Mouse (Mus musculus): Measurements from ENCODE around the gene Dsn1.

The Dsn1 gene

DNA sequence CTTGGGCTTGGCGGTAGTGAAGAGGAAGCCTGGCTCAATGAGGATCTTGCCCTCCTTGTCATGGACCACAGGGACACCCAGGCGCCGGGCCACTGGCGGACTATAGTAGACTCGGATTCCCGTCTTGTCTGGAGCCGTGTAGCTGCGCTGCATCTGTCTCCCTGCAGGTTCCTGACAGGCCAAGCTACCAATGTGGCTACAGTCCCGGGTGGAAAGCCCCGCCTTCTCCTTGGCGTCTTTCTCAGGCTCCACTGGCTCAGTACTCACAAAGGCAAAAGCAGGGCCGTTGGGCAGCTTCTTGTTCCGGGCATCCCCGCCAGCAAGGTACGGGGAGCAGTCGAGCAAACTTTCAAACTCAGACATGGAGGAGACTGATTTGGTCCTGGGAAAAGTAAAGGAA, 14.2 kb upstream of the Dsn1 start:
- no peak for DNase-seq (ENCODE audit: low spot score)

DNA sequence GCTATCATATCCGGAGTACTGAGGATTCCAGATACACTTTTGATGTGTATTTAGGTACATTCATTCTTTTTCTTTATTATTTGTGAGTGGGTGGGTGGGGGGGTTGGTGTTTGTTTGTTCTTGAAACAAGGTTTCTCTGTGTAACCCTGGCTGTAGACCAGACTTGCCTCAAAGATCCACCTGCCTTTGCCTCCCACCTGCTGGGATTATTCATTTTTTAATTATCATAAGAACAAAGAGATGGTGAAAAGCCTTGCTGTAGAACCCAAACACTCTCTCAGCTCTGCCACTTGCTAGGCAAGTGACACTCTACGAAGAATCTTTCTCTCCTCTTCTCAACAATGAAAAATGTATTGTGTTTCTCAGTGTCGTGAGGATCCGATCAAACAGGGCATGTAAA, 12.3 kb upstream of the Dsn1 start:
- DNase-seq (ENCODE audit: low spot score), result no peak

DNA sequence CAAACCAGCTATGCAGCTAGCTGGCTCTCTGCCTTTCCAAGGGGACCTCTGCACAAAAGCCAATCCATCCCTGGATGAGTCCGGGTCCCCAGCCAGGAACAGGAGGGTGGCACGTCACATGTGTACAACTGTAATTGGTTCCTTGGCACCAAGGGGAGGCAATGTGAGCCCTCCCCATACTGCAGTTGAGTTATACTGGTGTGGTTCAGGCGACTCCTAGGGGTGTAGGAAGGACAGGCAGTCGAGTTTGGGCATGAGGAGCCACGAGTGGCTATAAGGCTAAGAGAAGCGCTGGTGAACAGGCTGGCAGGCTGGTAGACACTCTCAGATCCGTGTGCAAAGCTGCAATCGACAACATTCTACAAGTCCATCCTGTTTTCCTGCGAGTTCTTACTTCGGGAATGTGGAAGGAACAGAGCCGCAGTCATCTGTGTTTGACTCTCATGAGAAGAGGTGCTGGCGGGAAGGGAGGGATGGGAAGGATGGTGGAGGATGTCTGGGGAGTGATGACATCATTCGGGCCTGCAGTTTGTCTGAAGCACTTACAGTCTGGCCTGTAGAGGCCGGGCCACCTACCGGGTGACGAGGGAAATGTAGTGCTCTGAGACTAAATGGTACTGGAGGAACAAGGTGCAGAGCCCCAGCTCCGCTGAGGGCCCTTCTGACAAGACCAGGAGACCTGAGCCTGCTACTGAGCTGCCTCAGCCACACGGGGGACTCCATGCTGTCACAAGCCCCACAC, 9.7 kb upstream of the Dsn1 start:
- DNase-seq (ENCODE audit: low spot score), result no peak

DNA sequence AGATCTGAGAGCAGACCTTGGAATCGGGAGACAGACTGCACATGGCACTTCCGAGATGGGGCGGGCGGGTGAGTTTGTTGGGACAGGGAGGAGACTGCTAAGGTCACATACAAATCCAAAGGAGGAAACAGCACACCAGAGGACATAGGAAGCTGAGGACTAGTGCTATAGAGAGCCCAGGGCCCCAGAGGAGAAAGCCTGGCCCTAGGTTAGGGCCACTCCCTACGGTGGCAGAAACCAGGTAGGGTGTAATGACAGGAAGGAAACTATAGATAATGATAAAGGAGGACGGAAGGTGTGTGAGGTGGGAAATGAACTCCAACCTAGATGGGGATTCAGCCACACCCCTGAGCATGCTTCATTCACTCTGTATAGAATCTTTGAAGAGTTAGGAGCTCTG, 5.4 kb upstream of the Dsn1 start:
- no peak for DNase-seq (ENCODE audit: low spot score)

DNA sequence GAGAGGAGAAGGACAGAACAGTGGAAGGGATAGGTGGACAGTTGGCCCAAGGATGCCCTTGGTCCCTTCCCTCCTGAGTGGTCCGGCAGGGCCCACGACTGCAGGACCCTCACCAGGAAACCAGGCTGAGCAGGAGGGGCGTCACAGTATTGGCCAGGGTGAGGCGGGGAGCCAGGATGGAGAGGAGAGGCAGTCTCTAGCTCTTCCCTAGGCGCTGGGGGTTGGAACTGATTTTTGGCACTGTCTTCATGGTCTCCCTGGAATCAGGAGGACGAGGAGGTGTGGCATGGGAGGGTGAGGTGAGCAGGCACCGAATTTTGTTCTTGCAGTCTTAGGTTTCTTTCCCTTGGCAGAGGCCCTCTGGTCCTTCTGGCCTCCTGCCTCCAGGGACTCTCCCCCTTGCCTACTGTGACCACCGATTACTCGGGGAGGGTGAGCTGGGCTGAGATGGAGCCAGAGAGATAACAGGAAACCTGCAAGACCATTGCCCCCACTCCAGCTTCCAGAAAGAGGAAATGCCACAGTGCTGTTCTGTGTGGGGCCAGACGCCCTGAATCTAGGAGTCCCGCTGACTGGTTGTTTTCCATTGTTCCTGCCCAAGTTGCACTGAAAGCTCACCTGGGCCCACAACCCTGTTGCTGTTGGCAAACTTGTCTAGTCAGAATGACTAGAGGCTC, 3.8 kb upstream of the Dsn1 start:
- DNase-seq (ENCODE audit: low spot score), result no peak

DNA sequence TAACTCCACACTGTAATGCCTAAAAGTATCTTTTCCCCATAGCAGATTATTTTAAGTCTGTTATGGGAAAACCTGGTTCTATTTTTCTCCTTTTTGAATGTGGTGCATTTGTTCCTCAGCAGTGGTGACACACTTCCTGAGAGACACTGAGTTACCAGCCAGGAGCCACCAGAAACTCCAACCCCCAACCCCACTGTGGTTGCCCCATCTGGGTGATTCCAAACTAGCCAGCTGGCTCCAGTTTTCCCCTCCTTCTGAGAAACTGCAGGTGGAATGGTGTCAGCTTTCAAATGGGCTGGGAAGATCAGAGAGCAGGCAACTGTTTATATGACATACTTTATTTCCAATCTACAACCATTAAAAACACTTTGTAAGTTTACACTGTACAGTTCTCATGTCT, 3.2 kb upstream of the Dsn1 start:
- no peak for DNase-seq (ENCODE audit: low spot score)

DNA sequence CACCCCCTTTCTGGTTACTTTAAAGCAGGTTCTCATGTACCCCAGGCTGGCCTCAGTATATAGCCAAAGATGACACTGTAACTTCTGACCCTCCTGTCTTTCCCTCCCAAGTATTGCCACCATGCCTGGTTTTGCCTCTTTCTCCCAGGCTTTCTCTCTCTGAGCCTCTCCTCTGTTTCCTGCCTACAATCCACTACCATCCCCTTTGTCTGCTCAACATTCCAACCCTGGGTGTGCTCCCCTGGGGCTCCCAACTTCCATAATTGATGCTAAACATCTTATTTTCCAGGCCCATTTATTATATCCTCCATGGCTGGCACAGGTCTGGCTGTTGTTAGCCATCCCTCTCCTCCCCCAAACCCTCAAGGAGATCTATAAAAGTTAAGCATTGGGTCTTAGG, 1.6 kb upstream of the Dsn1 start:
- no peak for DNase-seq (ENCODE audit: low spot score)

DNA sequence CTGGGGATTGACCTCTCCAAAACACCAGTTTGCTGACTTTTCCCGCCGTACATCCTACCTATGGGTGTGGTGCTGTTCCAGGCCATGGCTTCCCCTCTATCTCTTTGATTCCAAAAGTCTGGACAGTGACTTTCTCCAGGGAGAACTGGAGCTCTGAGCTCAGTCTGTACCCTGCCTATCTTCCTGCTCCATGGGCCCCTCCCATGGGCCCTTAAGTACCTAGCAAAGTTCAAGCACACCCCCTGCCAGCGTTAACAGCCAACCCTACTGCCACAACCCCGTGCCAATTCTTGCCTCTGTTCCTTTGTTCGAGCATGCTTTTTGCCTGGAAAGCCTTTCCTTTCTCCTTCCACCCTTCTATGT, 261 bp upstream of the Dsn1 start:
- DNase-seq (ENCODE audit: low spot score), result no peak

DNA sequence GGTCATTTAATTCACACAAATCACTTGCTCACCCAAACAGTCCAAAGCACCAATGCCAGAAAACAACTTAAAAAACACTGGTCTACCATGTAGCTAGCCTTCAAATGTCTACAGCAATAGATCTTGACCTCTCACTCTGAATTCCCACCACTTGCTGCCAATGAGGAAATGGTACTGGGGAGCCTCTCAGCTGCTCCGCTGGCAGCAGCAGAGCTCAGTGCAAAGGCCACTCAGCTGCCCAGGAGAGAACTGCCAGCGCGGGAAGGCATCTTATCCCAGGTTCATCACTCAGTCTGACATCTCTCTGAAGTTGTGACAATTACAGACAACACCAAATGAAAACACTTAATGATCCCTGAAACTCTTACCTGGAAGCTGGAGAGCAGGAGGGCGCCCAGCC, 4.6 kb downstream of the Dsn1 start:
- no peak for DNase-seq (ENCODE audit: low spot score)

DNA sequence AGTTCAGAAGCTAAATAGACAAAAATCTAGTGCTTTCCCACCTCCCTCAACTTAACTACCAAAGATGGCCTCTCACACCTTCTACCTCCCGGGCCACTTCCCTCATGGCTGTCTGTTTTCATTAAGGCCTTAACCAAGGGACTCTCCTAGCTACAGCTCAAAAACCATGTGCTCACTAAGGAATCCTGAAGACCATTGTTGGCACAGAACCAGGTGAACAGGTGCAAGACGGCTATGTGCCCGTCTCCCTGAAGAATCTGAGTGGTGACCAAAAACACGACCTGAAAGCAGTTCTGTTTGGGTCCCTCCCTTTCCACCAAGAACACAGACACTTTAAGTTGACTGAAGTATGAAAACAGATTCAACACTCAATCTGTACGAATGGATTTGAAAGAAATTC, 8.7 kb downstream of the Dsn1 start:
- no peak for DNase-seq (ENCODE audit: low spot score)

DNA sequence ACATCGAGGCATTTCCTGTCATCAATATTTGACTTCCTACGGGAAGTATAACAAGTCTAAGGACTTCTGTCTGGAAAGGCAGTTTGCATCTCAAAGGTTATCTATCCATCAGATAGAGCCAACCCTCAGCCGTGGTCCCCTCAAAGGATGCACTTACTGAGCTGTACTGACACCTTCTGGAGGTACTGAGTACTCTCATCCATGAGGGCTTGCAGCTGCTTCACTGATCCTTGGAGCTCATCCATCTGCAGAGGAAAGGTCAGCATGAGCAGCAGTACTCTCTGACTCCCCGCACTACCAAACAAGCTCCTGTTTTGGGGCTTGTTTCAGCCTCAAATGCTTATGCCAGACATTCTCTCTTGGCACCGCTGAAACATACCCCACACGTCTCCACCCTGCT, 10.4 kb downstream of the Dsn1 start:
- peak; percentile 47 for DNase-seq (ENCODE audit: low spot score)

DNA sequence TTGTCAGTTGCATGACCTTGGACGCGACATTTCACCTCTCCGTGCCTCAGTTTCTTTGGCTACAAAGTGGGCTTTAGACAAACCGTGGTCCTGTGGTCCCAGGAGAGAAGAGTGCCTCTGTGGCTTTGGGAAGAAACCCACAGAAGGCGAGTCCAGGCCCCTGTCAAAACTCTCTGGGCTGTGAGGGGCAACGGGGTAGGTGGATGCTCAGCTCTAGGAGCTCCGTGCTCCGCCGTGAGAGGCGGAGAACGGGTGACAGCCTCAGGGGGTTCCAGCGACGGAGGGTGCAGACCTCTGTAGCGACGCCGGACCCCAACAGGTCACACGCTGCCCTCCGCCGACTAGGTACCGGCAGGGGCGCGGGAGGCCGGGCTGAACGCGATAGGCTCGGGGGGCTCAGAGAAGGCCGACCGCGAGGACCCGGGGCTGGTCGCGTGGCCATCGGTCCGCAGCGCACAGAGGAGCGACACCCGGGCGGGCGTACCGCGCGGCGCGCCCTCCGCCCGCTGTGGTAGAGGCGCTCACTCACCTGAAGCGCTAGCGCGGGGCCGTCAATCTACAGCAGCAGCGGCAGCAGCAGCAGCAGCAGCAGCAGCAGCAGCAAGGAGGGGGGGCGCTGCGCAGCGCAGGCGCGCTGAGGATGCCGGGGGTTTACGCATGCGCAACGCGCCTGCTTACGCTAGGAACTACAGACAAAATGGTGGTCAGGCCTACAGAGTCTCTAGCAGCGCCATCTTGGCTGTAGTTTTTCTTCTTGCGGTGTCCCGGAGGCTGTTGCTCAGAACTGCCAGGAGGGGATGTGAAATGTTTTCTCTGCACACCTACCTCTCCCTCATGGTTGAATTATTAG, 15.3 kb downstream of the Dsn1 start, which contains the start of gene Ndrg3:
Gene Ndrg3, minus strand, starts transcription at position 587 of the 850 bp plus-strand sequence.
- DNase-seq (ENCODE audit: low spot score), result peak; percentile 87

DNA sequence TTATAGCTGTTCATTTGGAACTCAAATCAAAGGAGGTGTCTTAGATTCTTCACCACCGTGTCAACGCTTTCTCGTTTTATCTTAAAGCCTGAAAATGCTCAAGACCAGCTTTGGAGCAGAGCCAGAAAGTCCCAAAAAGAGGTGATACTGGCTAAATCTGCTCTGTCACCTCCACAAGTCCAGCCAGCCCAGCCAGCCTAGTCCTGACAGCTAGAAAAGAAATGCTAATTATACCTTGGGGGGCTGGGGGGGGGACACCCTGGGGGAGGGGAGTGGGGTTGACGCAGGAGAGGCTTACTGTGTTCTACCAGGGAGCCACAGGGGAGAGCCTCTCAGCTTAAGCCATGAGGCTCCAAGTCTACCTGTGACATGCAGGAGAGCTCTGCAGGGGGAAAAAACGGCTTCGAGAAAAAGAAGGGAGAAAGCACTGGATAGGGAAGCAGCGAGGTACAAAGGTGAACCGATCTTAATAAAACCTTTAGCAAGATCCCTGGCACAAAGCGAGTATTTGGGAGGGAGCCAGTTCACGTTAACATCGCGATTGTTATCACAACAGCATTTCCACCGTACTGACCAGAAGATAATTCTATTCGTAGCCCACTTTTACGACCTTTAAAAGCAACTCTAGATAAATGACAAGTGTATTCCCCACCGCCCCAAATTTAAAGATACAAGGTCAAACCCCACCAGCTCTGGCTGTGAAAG, 16.1 kb downstream of the Dsn1 start:
- no peak for DNase-seq (ENCODE audit: low spot score)

DNA sequence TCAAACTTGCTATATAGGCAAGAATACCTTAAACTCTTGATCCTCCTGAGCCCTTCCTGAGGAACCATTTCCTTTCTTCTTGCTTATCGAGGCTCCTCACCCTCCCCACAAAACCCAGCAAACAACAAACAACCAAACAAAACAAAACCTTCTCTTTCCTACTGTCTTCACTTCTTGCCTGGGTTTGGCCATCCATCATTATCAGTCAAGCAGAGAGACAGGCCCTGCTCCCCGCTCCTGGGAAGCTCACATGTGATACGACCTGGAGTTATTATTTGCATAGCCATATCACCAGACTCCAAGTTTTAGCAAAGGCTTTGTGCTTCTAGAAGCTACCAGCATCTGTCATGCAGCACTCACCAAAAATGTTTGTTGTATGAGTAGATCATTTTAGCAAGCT, 19.6 kb downstream of the Dsn1 start:
- DNase-seq (ENCODE audit: low spot score), result no peak

DNA sequence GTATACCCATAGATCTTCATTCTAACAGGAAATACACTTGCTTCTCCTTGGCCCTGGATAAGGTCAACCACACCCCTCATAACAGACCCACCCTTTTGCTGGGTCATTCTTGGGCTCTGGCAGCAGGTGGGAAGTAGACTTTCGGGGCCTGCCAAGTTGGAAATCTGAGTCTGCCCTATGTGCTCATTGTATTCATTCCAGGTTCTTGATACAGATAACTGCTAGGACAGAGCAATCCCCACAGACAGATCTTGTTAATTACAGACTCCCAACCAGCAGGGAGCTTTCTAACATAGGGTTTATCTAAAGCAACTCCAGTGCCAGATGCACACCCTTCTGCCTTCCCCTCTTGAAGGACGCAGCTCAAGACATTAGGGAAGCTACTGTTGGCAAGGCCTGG, 24.1 kb downstream of the Dsn1 start:
- DNase-seq (ENCODE audit: low spot score), result no peak

DNA sequence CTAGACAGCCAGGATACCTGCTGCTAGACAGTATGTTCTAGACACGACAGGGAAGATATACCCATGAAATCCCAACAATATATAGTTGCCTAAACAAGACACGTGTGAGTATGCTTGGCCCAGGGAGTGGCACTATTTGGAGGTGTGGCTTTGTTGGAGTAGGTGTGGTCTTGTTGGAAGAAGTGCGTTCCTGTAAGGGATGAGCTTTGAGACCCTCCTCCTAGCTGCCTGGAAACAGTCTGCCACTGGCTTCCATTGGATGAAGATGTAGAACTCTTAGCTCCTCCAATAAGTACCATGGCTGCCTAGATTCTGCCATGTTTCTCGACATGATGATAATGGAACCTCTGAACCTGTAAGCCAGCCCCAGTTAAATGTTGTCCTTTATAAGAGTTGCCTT, 25.7 kb downstream of the Dsn1 start:
- DNase-seq (ENCODE audit: low spot score), result no peak

DNA sequence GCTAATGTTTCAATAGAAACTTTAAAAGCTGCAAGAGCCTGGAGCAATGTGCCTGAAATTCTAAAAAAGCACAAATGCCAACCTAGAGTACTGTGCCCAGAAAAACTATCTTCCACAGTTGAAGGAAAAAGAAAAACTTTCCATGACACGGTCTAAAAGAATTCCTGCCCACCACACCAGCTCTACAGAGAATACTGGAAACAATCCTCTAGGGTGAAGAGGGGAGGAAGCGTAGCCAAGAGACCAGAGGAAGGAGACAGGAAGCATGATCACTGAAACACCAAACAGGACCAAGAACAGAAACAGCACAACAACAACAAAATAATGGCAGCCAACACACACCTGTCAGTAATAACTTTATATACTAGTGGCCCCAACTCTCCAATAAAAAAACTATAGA, 26.9 kb downstream of the Dsn1 start:
- DNase-seq (ENCODE audit: low spot score), result no peak

DNA sequence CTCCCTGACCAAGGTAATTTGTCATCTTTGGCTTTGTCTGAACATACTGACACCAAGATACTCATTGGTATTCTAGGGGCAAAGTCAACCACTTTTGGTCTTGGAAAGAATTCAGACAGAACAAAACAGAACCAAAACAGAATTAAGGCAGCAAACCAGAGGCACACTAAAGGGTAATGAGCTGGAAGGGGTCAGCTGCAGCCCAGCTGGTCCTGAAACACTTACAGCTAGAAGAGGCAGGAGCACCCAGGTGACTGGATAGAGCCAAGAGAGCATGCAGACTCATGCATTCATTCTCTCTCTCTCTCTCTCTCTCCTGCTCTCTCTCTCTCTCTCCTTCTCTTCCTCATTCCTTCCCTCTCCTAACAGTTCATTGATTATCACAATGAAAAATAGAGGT, 30.2 kb downstream of the Dsn1 start:
- no peak for DNase-seq (ENCODE audit: low spot score)

DNA sequence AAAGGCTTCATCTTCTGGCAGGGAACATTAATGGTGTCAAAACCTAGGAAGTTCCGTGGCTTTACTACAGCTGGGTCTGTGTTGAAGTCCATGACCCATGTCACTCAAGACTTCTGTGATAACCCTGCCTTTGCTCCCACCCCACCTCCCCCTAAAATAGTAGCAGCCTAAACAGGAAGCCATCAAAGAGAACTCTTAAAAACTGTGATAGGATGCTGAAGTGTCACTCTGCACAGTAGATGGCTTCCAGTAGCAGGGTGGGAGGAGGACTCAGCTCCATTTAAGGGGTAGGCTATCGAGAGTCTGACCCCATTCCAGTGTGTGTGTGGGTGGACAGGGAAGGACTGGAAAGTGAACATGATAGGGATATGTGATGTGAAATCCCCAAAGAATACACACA, 32.0 kb downstream of the Dsn1 start:
- DNase-seq (ENCODE audit: low spot score), result no peak

DNA sequence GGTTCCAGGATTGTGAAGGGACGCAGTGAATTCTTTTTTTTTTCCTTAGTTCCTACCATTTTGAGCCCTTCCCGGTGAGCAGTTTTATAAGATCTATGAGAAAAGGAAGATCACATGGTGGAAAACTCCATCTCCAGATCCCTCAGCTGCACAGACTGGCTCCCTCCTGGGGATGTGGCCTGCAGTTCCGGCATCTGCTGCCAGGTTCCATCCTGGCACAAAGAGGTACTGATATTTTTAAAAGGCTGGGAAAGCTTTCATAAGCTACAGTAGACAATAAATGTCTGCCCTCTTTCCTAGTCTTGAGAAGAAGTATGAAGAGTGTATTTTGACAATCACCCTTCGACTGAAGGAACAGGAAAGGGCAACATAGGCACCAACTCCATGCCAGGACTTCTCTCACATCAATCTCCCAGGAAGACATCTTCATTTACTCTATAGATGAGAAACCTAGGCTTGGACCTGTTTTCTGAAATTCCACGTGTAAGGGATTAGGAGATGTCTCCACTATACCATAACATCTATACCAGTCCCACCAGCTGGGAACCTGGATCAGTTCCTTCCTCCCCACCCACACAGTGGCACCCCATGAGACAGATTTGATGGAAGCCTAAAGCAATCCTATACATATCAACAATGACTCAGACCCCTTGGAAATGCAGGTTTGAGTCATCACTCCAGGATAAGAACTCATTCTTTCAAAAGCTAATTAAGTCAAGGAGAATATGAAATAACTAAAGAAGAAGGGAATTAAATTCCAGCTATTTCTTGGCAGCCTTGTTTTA, 33.4 kb downstream of the Dsn1 start:
- no peak for DNase-seq (ENCODE audit: low spot score)

DNA sequence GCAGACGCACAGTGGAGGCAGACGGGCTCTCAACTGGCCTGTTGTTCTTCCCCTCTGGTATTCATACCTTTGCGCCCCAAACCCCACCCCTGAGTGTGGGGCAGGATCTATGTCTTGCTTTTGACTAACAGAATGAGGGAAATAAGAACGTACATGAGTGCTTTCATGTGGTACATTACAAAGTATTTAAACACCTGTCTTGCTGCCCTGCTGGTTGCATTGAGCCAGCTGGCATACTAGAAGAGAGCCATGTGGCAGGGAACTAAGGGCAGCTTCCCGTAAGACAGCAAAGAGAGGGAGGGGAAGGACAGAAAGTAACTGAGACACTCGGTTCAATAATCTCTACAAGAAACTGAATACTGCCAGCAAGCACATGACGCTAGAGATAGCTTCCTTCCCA, 36.7 kb downstream of the Dsn1 start:
- no peak for DNase-seq (ENCODE audit: low spot score)

DNA sequence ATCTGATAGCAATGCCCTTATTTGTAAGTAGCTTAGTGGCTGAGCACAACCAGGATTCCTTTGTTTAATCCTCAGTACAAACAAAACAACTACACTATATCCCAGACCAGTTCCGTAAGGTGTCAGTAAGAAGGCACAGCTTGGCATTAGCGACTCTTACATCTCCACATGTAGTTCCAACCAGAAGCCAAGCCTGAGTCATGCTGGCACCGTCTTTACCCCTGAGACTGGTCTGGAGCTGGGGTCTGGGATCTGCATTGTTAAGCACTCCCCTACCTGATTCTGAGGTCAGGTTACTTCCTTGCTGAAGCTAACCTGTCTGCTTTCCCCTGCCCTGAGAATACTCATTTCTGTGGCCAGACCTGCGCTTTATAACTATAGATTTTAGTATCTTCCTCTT, 38.5 kb downstream of the Dsn1 start:
- no peak for DNase-seq (ENCODE audit: low spot score)
